Mouse (Mus musculus) intestine, postnatal 0 days (tissue): ENCODE data around the gene Rps28. TPM values are rescaled to one million over a fixed set of nuclear protein-coding genes. Genes with fewer than 3 reads are reported as not detected.
A peak's percentile ranks its signal among the peaks of the same experiment; 100 is the strongest.

Experiments used
- ATAC-seq: fragments of 200-750 bp; cut with Nextera tagmentation; 2 replicates; pipeline ENCODE4 v1.8.0; 2017; ENCODE audit warnings: mild to moderate bottlenecking, moderate TSS enrichment, moderate library complexity
- H3K27ac ChIP-seq: fragments of 300-500 bp; sonication (generic); 2 replicates; pipeline ENCODE4 v1.5.1; 2014; ENCODE audit warnings: mild to moderate bottlenecking, low read depth, low read length, moderate library complexity
- H3K27me3 ChIP-seq: fragments of 300-500 bp; sonication (generic); replicated peaks from 2 replicates; pipeline ENCODE4 v1.6.1; 2014; ENCODE audit warnings: low read length, mixed read lengths; ENCODE audit not compliant: control insufficient read depth, insufficient read depth
- H3K36me3 ChIP-seq: fragments of 300-500 bp; sonication (generic); 2 replicates; pipeline ENCODE4 v1.6.1; 2014; ENCODE audit warnings: mild to moderate bottlenecking, moderate library complexity; ENCODE audit not compliant: control insufficient read depth, insufficient read depth
- H3K4me1 ChIP-seq: fragments of 300-500 bp; sonication (generic); replicated peaks from 2 replicates; pipeline ENCODE4 v1.6.1; 2014; ENCODE audit warnings: antibody characterized with exemption, low read length, mixed read lengths; ENCODE audit not compliant: control insufficient read depth, insufficient read depth
- H3K4me2 ChIP-seq: fragments of 300-500 bp; sonication (generic); replicated peaks from 2 replicates; pipeline ENCODE4 v1.6.1; 2014; ENCODE audit warnings: low read depth, mild to moderate bottlenecking, moderate library complexity
- H3K4me3 ChIP-seq: fragments of 300-500 bp; sonication (generic); 2 replicates; pipeline ENCODE4 v1.5.1; 2014; ENCODE audit warnings: low read depth, low read length
- H3K9ac ChIP-seq: fragments of 300-500 bp; sonication (generic); 2 replicates; pipeline ENCODE4 v1.6.1; 2014; ENCODE audit warnings: mild to moderate bottlenecking, low read depth, low read length
- H3K9me3 ChIP-seq: fragments of 300-500 bp; sonication (generic); 2 replicates; pipeline ENCODE4 v1.6.1; 2016; ENCODE audit warnings: mixed run types; ENCODE audit not compliant: control insufficient read depth
- CTCF ChIP-seq: sonication (generic); IDR thresholded peaks from 2 replicates; pipeline ENCODE4 v1.5.1; 2016; ENCODE audit warnings: low read depth, mild to moderate bottlenecking, control low read depth, antibody characterized with exemption, moderate library complexity
- WGBS: fragments of 180-500 bp; shearing (Covaris S2); extraction: QIAGEN DNeasy Blood & Tissue Kit; methylation state at CpG from one replicate; pipeline ENCODE4 v1.1.7; 2014; 5-methylcytosine and 5-hydroxymethylcytosine counted together
- polyA plus RNA-seq: library from polyadenylated mRNA; unstranded; fragments of >200 nt; fragmentation: Nextera tagmentation; extraction: Ambion mirVana; gene quantifications from 2 replicates; pipeline ENCODE4 v1.2.1, GENCODE M21; 2015

Gene Rps28
- polyA plus RNA-seq, 1 experiment from 2014 or later: 831 TPM

GRCm38 (mm10) chr17:33804205-33804604 lies 20.2 kb downstream of the Rps28 start:
- Histone ChIP-seq H3K9me3 (no peaks in the 10 kb centered on the region), H3K4me2 (no peak overlapping the region), H3K27ac (no peak overlapping the region), H3K4me1 (no peaks in the 10 kb centered on the region), H3K9ac (no peak overlapping the region), H3K27me3 (no peaks in the 10 kb centered on the region), H3K36me3 (no peaks in the 10 kb centered on the region), H3K4me3 (no peak overlapping the region)
- TF ChIP-seq CTCF: no peak
- 53% methylated on average over 4 of the region's 4 CpGs for WGBS
- ATAC-seq: no peak

- ATAC-seq: peak; percentile 25; the same call in 1 of the 2 replicates
- 6% methylated on average over 2 of the region's 2 CpGs for WGBS
- Histone ChIP-seq H3K4me3 (no peak overlapping the region), H3K9me3 (no peaks in the 10 kb centered on the region), H3K27me3 (no peaks in the 10 kb centered on the region), H3K36me3 (no peaks in the 10 kb centered on the region), H3K9ac (no peak overlapping the region), H3K4me2 (no peak overlapping the region), H3K4me1 (no peaks in the 10 kb centered on the region), H3K27ac (no peak overlapping the region)
- peak; percentile 66 for TF ChIP-seq CTCF
Measured at GRCm38 (mm10) chr17:33802221-33802620, 22.1 kb downstream of the Rps28 start.

- Histone ChIP-seq H3K27ac (no peak overlapping the region), H3K4me1 (no peaks in the 10 kb centered on the region), H3K4me3 (no peak overlapping the region), H3K36me3 (no peaks in the 10 kb centered on the region), H3K9me3 (no peaks in the 10 kb centered on the region), H3K27me3 (no peaks in the 10 kb centered on the region), H3K4me2 (no peak overlapping the region), H3K9ac (no peak overlapping the region)
- TF ChIP-seq CTCF: no peak
- ATAC-seq: no peak
- WGBS: 50% methylated on average over 1 of the region's 1 CpGs
Measured at GRCm38 (mm10) chr17:33799277-33799676, 25.1 kb downstream of the Rps28 start.

GRCm38 (mm10) chr17:33798306-33798705 lies 26.1 kb downstream of the Rps28 start:
- no peaks in the 10 kb centered on the region for H3K9me3 ChIP-seq
- no peak overlapping the region for H3K9ac ChIP-seq
- no peaks in the 10 kb centered on the region for H3K4me1 ChIP-seq
- no peaks in the 10 kb centered on the region for H3K27me3 ChIP-seq
- no peak overlapping the region for H3K4me3 ChIP-seq
- WGBS: 45% methylated on average over 3 of the region's 3 CpGs
- TF ChIP-seq CTCF: peak; percentile 73
- H3K36me3 ChIP-seq: no peaks in the 10 kb centered on the region
- no peak overlapping the region for H3K4me2 ChIP-seq
- H3K27ac ChIP-seq: no peak overlapping the region
- ATAC-seq: no peak

GRCm38 (mm10) chr17:33788732-33789131 lies 35.6 kb downstream of the Rps28 start:
- no peak for TF ChIP-seq CTCF
- Histone ChIP-seq H3K27me3 (no peaks in the 10 kb centered on the region), H3K9me3 (no peaks in the 10 kb centered on the region), H3K9ac (no peak overlapping the region), H3K4me3 (no peak overlapping the region), H3K4me1 (no peaks in the 10 kb centered on the region), H3K27ac (peak overlapping the region; percentile 51; the same call in 1 of the 2 replicates), H3K4me2 (no peak overlapping the region), H3K36me3 (no peaks in the 10 kb centered on the region)
- WGBS: 14% methylated on average over 4 of the region's 4 CpGs
- peak; percentile 94 for ATAC-seq

GRCm38 (mm10) chr17:33786375-33786774 lies 38.0 kb downstream of the Rps28 start:
- peaks cover 10% of the 10 kb centered on the region for H3K4me1 ChIP-seq
- ATAC-seq: no peak
- H3K4me2 ChIP-seq: no peak overlapping the region
- H3K27me3 ChIP-seq: no peaks in the 10 kb centered on the region
- H3K27ac ChIP-seq: no peak overlapping the region
- no peak for TF ChIP-seq CTCF
- H3K4me3 ChIP-seq: no peak overlapping the region
- no peaks in the 10 kb centered on the region for H3K9me3 ChIP-seq
- no peaks in the 10 kb centered on the region for H3K36me3 ChIP-seq
- no peak overlapping the region for H3K9ac ChIP-seq
- WGBS: 91% methylated on average over 18 of the region's 18 CpGs

GRCm38 (mm10) chr17:33784939-33785338 lies 39.4 kb downstream of the Rps28 start:
- no peak for TF ChIP-seq CTCF
- Histone ChIP-seq H3K36me3 (no peaks in the 10 kb centered on the region), H3K4me3 (no peak overlapping the region), H3K9ac (no peak overlapping the region), H3K4me1 (peaks cover 18% of the 10 kb centered on the region), H3K9me3 (no peaks in the 10 kb centered on the region), H3K27me3 (no peaks in the 10 kb centered on the region), H3K4me2 (no peak overlapping the region), H3K27ac (no peak overlapping the region)
- 86% methylated on average over 2 of the region's 2 CpGs for whole genome bisulfite sequencing
- ATAC-seq: no peak
